Mouse (Mus musculus): ENCODE results near the gene Rpl35a. TPM values are rescaled to one million over a fixed set of nuclear protein-coding genes. Genes with fewer than 3 reads are reported as not detected.
A peak's percentile ranks its signal among the peaks of the same experiment; 100 is the strongest.
"Not testable (repeated sequence)": the region's sequence is repeated elsewhere in the genome, so short reads cannot be mapped to it uniquely, and the experiment has no call there.

Rpl35a gene
- polyA plus RNA-seq, 1 experiment from 2014 or later, result 1,076 TPM

- H3K36me3 ChIP-seq (ENCODE audit: control insufficient read depth, insufficient read depth, low read length), result peaks cover 20% of the 10 kb centered on the region; the same call in 1 of the 2 replicates
- H3K27me3 ChIP-seq (ENCODE audit: control insufficient read depth, insufficient read depth, low read length); H3K4me3 ChIP-seq (ENCODE audit: low read depth, low read length); H3K4me1 ChIP-seq (ENCODE audit: control insufficient read depth, insufficient read depth, low read length); H3K27ac ChIP-seq (replicated peaks; ENCODE audit: low read depth, low read length); H3K9me3 ChIP-seq (ENCODE audit: control insufficient read depth, low read length); H3K4me2 ChIP-seq (ENCODE audit: low read depth, severe bottlenecking); DNase-seq (ENCODE audit: low spot score); ATAC-seq (ENCODE audit: insufficient number of reproducible peaks, low FRiP score, low TSS enrichment, low read depth); H3K9ac ChIP-seq (ENCODE audit: low read length): not testable (repeated sequence)
- WGBS, result 93% methylated on average over 9 of the region's 9 CpGs
Measured at GRCm38 (mm10) chr16:33058656-33059055, 2.4 kb downstream of the Rpl35a start.

GRCm38 (mm10) chr16:33059471-33059870 is 3.2 kb downstream of the Rpl35a start:
- Histone ChIP-seq H3K9ac (ENCODE audit: low read length) (no peak overlapping the region), H3K4me2 (ENCODE audit: low read depth, severe bottlenecking) (no peak overlapping the region), H3K9me3 (ENCODE audit: control insufficient read depth, low read length) (no peaks in the 10 kb centered on the region), H3K4me1 (ENCODE audit: control insufficient read depth, insufficient read depth, low read length) (peaks cover 11% of the 10 kb centered on the region), H3K36me3 (ENCODE audit: control insufficient read depth, insufficient read depth, low read length) (peaks cover 20% of the 10 kb centered on the region; the same call in 1 of the 2 replicates), H3K27ac (replicated peaks; ENCODE audit: low read depth, low read length) (no peak overlapping the region), H3K27me3 (ENCODE audit: control insufficient read depth, insufficient read depth, low read length) (no peaks in the 10 kb centered on the region), H3K4me3 (ENCODE audit: low read depth, low read length) (no peak overlapping the region)
- no peak for DNase-seq (ENCODE audit: low spot score)
- no peak for ATAC-seq (ENCODE audit: insufficient number of reproducible peaks, low FRiP score, low TSS enrichment, low read depth)
- WGBS, result 87% methylated on average over 1 of the region's 1 CpGs

GRCm38 (mm10) chr16:33060926-33061325 is 4.7 kb downstream of the Rpl35a start:
- Histone ChIP-seq H3K4me2 (ENCODE audit: low read depth, severe bottlenecking) (no peak overlapping the region), H3K36me3 (ENCODE audit: control insufficient read depth, insufficient read depth, low read length) (peaks cover 20% of the 10 kb centered on the region; the same call in 1 of the 2 replicates), H3K27ac (replicated peaks; ENCODE audit: low read depth, low read length) (no peak overlapping the region), H3K9ac (ENCODE audit: low read length) (no peak overlapping the region), H3K9me3 (ENCODE audit: control insufficient read depth, low read length) (no peaks in the 10 kb centered on the region), H3K27me3 (ENCODE audit: control insufficient read depth, insufficient read depth, low read length) (no peaks in the 10 kb centered on the region), H3K4me3 (ENCODE audit: low read depth, low read length) (no peak overlapping the region), H3K4me1 (ENCODE audit: control insufficient read depth, insufficient read depth, low read length) (peaks cover 11% of the 10 kb centered on the region)
- WGBS, result 77% methylated on average over 2 of the region's 2 CpGs
- ATAC-seq (ENCODE audit: insufficient number of reproducible peaks, low FRiP score, low TSS enrichment, low read depth) (no peak), DNase-seq (ENCODE audit: low spot score) (no peak)

- Histone ChIP-seq H3K9ac (ENCODE audit: low read length) (no peak overlapping the region), H3K27me3 (ENCODE audit: control insufficient read depth, insufficient read depth, low read length) (no peaks in the 10 kb centered on the region), H3K36me3 (ENCODE audit: control insufficient read depth, insufficient read depth, low read length) (peaks cover 20% of the 10 kb centered on the region; the same call in 1 of the 2 replicates), H3K4me1 (ENCODE audit: control insufficient read depth, insufficient read depth, low read length) (peaks cover 11% of the 10 kb centered on the region), H3K27ac (replicated peaks; ENCODE audit: low read depth, low read length) (no peak overlapping the region), H3K4me3 (ENCODE audit: low read depth, low read length) (no peak overlapping the region; the same call in 1 of the 2 replicates), H3K4me2 (ENCODE audit: low read depth, severe bottlenecking) (peak overlapping the region; percentile 81), H3K9me3 (ENCODE audit: control insufficient read depth, low read length) (no peaks in the 10 kb centered on the region)
- ATAC-seq (ENCODE audit: insufficient number of reproducible peaks, low FRiP score, low TSS enrichment, low read depth), result no peak
- 48% methylated on average over 11 of the region's 11 CpGs for WGBS
- DNase-seq (ENCODE audit: low spot score), result no peak
Measured at GRCm38 (mm10) chr16:33061400-33061799, 5.1 kb downstream of the Rpl35a start.

GRCm38 (mm10) chr16:33062024-33062681 is 5.9 kb downstream of the Rpl35a start, which contains the start of gene Lmln:
TSS of gene Lmln (plus strand) at chr16:33062521.
- Histone ChIP-seq H3K9me3 (ENCODE audit: control insufficient read depth, low read length) (no peaks in the 10 kb centered on the region), H3K4me2 (ENCODE audit: low read depth, severe bottlenecking) (peak within 1 kb of the TSS; percentile 81), H3K4me3 (ENCODE audit: low read depth, low read length) (peak within 1 kb of the TSS; percentile 79), H3K4me1 (ENCODE audit: control insufficient read depth, insufficient read depth, low read length) (peaks cover 11% of the 10 kb centered on the region), H3K27ac (replicated peaks; ENCODE audit: low read depth, low read length) (peak within 1 kb of the TSS; percentile 65), H3K36me3 (ENCODE audit: control insufficient read depth, insufficient read depth, low read length) (peaks cover 20% of the 10 kb centered on the region; the same call in 1 of the 2 replicates), H3K27me3 (ENCODE audit: control insufficient read depth, insufficient read depth, low read length) (no peaks in the 10 kb centered on the region), H3K9ac (ENCODE audit: low read length) (peak within 1 kb of the TSS; percentile 76)
- DNase-seq (ENCODE audit: low spot score) (peak; percentile 92), ATAC-seq (ENCODE audit: insufficient number of reproducible peaks, low FRiP score, low TSS enrichment, low read depth) (peak; percentile 97)
- WGBS, result 1% methylated on average over 50 of the region's 64 CpGs

GRCm38 (mm10) chr16:33062682-33063131 is 6.5 kb downstream of the Rpl35a start:
- peak overlapping the region; percentile 79 for H3K4me3 ChIP-seq (ENCODE audit: low read depth, low read length)
- peaks cover 20% of the 10 kb centered on the region; the same call in 1 of the 2 replicates for H3K36me3 ChIP-seq (ENCODE audit: control insufficient read depth, insufficient read depth, low read length)
- H3K27me3 ChIP-seq (ENCODE audit: control insufficient read depth, insufficient read depth, low read length), result no peaks in the 10 kb centered on the region
- DNase-seq (ENCODE audit: low spot score) (no peak), ATAC-seq (ENCODE audit: insufficient number of reproducible peaks, low FRiP score, low TSS enrichment, low read depth) (no peak)
- WGBS, result under 1% methylated on average over 31 of the region's 35 CpGs
- H3K27ac ChIP-seq (replicated peaks; ENCODE audit: low read depth, low read length), result peak overlapping the region; percentile 65; the same call in 1 of the 2 replicates
- H3K4me1 ChIP-seq (ENCODE audit: control insufficient read depth, insufficient read depth, low read length), result peaks cover 11% of the 10 kb centered on the region
- peak overlapping the region; percentile 76 for H3K9ac ChIP-seq (ENCODE audit: low read length)
- no peaks in the 10 kb centered on the region for H3K9me3 ChIP-seq (ENCODE audit: control insufficient read depth, low read length)
- peak overlapping the region; percentile 81 for H3K4me2 ChIP-seq (ENCODE audit: low read depth, severe bottlenecking)

GRCm38 (mm10) chr16:33063267-33063666 is 7.0 kb downstream of the Rpl35a start:
- ATAC-seq (ENCODE audit: insufficient number of reproducible peaks, low FRiP score, low TSS enrichment, low read depth), result no peak
- Histone ChIP-seq H3K36me3 (ENCODE audit: control insufficient read depth, insufficient read depth, low read length) (peaks cover 17% of the 10 kb centered on the region; the same call in 1 of the 2 replicates), H3K9ac (ENCODE audit: low read length) (no peak overlapping the region), H3K4me3 (ENCODE audit: low read depth, low read length) (peak overlapping the region; percentile 79), H3K27me3 (ENCODE audit: control insufficient read depth, insufficient read depth, low read length) (no peaks in the 10 kb centered on the region), H3K4me1 (ENCODE audit: control insufficient read depth, insufficient read depth, low read length) (peaks cover 6% of the 10 kb centered on the region; the same call in 1 of the 2 replicates), H3K27ac (replicated peaks; ENCODE audit: low read depth, low read length) (no peak overlapping the region), H3K4me2 (ENCODE audit: low read depth, severe bottlenecking) (peak overlapping the region; percentile 81), H3K9me3 (ENCODE audit: control insufficient read depth, low read length) (no peaks in the 10 kb centered on the region)
- DNase-seq (ENCODE audit: low spot score), result no peak
- 41% methylated on average over 7 of the region's 7 CpGs for WGBS

- DNase-seq (ENCODE audit: low spot score) (no peak), ATAC-seq (ENCODE audit: insufficient number of reproducible peaks, low FRiP score, low TSS enrichment, low read depth) (no peak)
- Histone ChIP-seq H3K4me2 (ENCODE audit: low read depth, severe bottlenecking) (no peak overlapping the region), H3K4me1 (ENCODE audit: control insufficient read depth, insufficient read depth, low read length) (peaks cover 6% of the 10 kb centered on the region; the same call in 1 of the 2 replicates), H3K4me3 (ENCODE audit: low read depth, low read length) (no peak overlapping the region), H3K27ac (replicated peaks; ENCODE audit: low read depth, low read length) (no peak overlapping the region), H3K9me3 (ENCODE audit: control insufficient read depth, low read length) (no peaks in the 10 kb centered on the region), H3K9ac (ENCODE audit: low read length) (no peak overlapping the region), H3K36me3 (ENCODE audit: control insufficient read depth, insufficient read depth, low read length) (peaks cover 9% of the 10 kb centered on the region; the same call in 1 of the 2 replicates), H3K27me3 (ENCODE audit: control insufficient read depth, insufficient read depth, low read length) (no peaks in the 10 kb centered on the region)
- whole genome bisulfite sequencing, result 82% methylated on average over 9 of the region's 9 CpGs
Measured at GRCm38 (mm10) chr16:33064636-33065035, 8.4 kb downstream of the Rpl35a start.
